Mouse (Mus musculus) adrenal gland, postnatal 4 days (tissue): ENCODE results near the gene Fga. TPM values are rescaled to one million over a fixed set of nuclear protein-coding genes. Genes with fewer than 3 reads are reported as not detected.

ENCODE experiments used
- DNase-seq, 2 experiments: peaks; one replicate each; pipeline ENCODE4 v3.0.0; 2021 to 2022; ENCODE audit warnings: low spot score in 2 of 2, mixed read lengths in 2 of 2
- long read RNA-seq, 2 experiments: library from polyadenylated mRNA; stranded (forward); transcript quantifications; one replicate each; pipeline ENCODE4 v2.0.0; 2021
- total RNA-seq, 2 experiments: library from RNA; stranded (reverse); gene quantifications; 2 replicates each; pipeline ENCODE4 v1.2.3; 2021

The Fga gene
- 100 to 1,000 TPM in 1 of 2 experiments, 1 to 10 TPM in 1; 8.3 to 344 TPM for total RNA-seq
- long read RNA-seq, experiment 1, transcript Fga-202 (6 exons, 2,587 nt): minor isoform, 16 of 223 reads
- long read RNA-seq, experiment 1, transcript Fga-201 (5 exons, 2,083 nt): major isoform, 193 of 223 reads
- long read RNA-seq, experiment 1, partial matches to known transcripts: 11 of 223 reads
- long read RNA-seq, experiment 1, other reads (novel, unspliced or antisense): 3 of 223 reads
- long read RNA-seq, experiment 2, partial matches to known transcripts: 0 of 1 reads
- long read RNA-seq, experiment 2, other reads (novel, unspliced or antisense): 0 of 1 reads

- no peak for DNase-seq
Measured at GRCm38 (mm10) chr3:83025475-83026301, at the start of gene Fga. Gene Fga (plus strand): TSS chr3:83026076.

- DNase-seq: no peak
Measured at GRCm38 (mm10) chr3:82980818-82981217, 45.1 kb upstream of the Fga start.

- no peak for DNase-seq
Measured at GRCm38 (mm10) chr3:82981861-82982260, 44.0 kb upstream of the Fga start.

GRCm38 (mm10) chr3:82984840-82985239 lies 41.0 kb upstream of the Fga start:
- DNase-seq: no peak

- no peak for DNase-seq
Measured at GRCm38 (mm10) chr3:82991963-82992362, 33.9 kb upstream of the Fga start.

GRCm38 (mm10) chr3:82992956-82993355 lies 32.9 kb upstream of the Fga start:
- no peak for DNase-seq

GRCm38 (mm10) chr3:82995368-82995767 lies 30.5 kb upstream of the Fga start:
- peak; percentile 26 to 36 for DNase-seq

- no peak for DNase-seq
Measured at GRCm38 (mm10) chr3:82996656-82997055, 29.2 kb upstream of the Fga start.

- no peak for DNase-seq
Measured at GRCm38 (mm10) chr3:82998772-82999463, 27.0 kb upstream of the Fga start.

GRCm38 (mm10) chr3:82999995-83000394 lies 25.9 kb upstream of the Fga start:
- DNase-seq: no peak

GRCm38 (mm10) chr3:83002191-83002590 lies 23.7 kb upstream of the Fga start:
- DNase-seq: no peak

- DNase-seq: no peak
Measured at GRCm38 (mm10) chr3:83003068-83003467, 22.8 kb upstream of the Fga start.

GRCm38 (mm10) chr3:83004801-83005200 lies 21.1 kb upstream of the Fga start:
- no peak for DNase-seq

- no peak for DNase-seq
Measured at GRCm38 (mm10) chr3:83007557-83007956, 18.3 kb upstream of the Fga start, which contains the start of gene Fgg. Gene Fgg (plus strand): TSS chr3:83007724.

- DNase-seq: no peak
Measured at GRCm38 (mm10) chr3:83010291-83010690, 15.6 kb upstream of the Fga start.

GRCm38 (mm10) chr3:83011136-83011535 lies 14.7 kb upstream of the Fga start:
- DNase-seq: no peak

GRCm38 (mm10) chr3:83011565-83011964 lies 14.3 kb upstream of the Fga start:
- no peak for DNase-seq

GRCm38 (mm10) chr3:83012636-83013035 lies 13.2 kb upstream of the Fga start:
- DNase-seq: no peak

GRCm38 (mm10) chr3:83013951-83014350 lies 11.9 kb upstream of the Fga start:
- no peak for DNase-seq

- DNase-seq: no peak
Measured at GRCm38 (mm10) chr3:83016236-83016635, 9.6 kb upstream of the Fga start.

- no peak for DNase-seq
Measured at GRCm38 (mm10) chr3:83020387-83020786, 5.5 kb upstream of the Fga start.

GRCm38 (mm10) chr3:83021176-83021575 lies 4.7 kb upstream of the Fga start:
- no peak for DNase-seq
